Mouse (Mus musculus): ENCODE measurements around the gene Tspo2. TPM values are rescaled to one million over a fixed set of nuclear protein-coding genes. Genes with fewer than 3 reads are reported as not detected.

The Tspo2 gene
- polyA plus RNA-seq (2015; fragmentation: Nextera tagmentation; extraction: Ambion mirVana): 4.5 and 4.7 TPM in 2 replicates

GRCm38 (mm10) chr17:48451353-48451675 is at the start of gene Tspo2:
Gene Tspo2, minus strand, starts transcription at chr17:48451522.
- Histone ChIP-seq H3K4me3 (ENCODE audit: low read length) (no peak within 1 kb of the TSS), H3K27ac (ENCODE audit: low read length) (peak within 1 kb of the TSS; percentile 51), H3K27me3 (replicated peaks; ENCODE audit: control insufficient read depth, insufficient read depth, low read length) (no peaks in the 10 kb centered on the region), H3K36me3 (ENCODE audit: control insufficient read depth, insufficient read depth, low read length) (no peaks in the 10 kb centered on the region), H3K9me3 (ENCODE audit: control insufficient read depth, low read length) (no peaks in the 10 kb centered on the region), H3K4me2 (ENCODE audit: low read depth, low read length) (no peak within 1 kb of the TSS), H3K9ac (ENCODE audit: low read depth, low read length) (peak within 1 kb of the TSS; percentile 29; the same call in 1 of the 2 replicates), H3K4me1 (ENCODE audit: control insufficient read depth, insufficient read depth, low read length) (peaks cover 13% of the 10 kb centered on the region)
- 55% methylated on average over 7 of the region's 7 CpGs for WGBS
- no peak for ATAC-seq

GRCm38 (mm10) chr17:48500846-48501445 is 49.6 kb upstream of the Tspo2 start:
- H3K27ac ChIP-seq (ENCODE audit: low read length): no peak overlapping the region
- ATAC-seq: peak; percentile 84
- WGBS: 72% methylated on average over 7 of the region's 7 CpGs

GRCm38 (mm10) chr17:48497986-48498385 is 46.7 kb upstream of the Tspo2 start:
- Histone ChIP-seq H3K27me3 (replicated peaks; ENCODE audit: control insufficient read depth, insufficient read depth, low read length) (no peaks in the 10 kb centered on the region), H3K4me2 (ENCODE audit: low read depth, low read length) (no peak overlapping the region), H3K4me1 (ENCODE audit: control insufficient read depth, insufficient read depth, low read length) (0 out of 2 replicates have a peak, but pooled peaks cover 5% of the 10 kb centered on the region), H3K9ac (ENCODE audit: low read depth, low read length) (no peak overlapping the region), H3K4me3 (ENCODE audit: low read length) (no peak overlapping the region), H3K27ac (ENCODE audit: low read length) (no peak overlapping the region), H3K9me3 (ENCODE audit: control insufficient read depth, low read length) (no peaks in the 10 kb centered on the region), H3K36me3 (ENCODE audit: control insufficient read depth, insufficient read depth, low read length) (no peaks in the 10 kb centered on the region)
- no peak for ATAC-seq
- WGBS: 58% methylated on average over 3 of the region's 3 CpGs

More at GRCm38 (mm10) chr17:48500846-48501445, 49.6 kb upstream of the Tspo2 start:
- H3K9me3 ChIP-seq (ENCODE audit: control insufficient read depth, low read length): no peaks in the 10 kb centered on the region
- no peaks in the 10 kb centered on the region for H3K27me3 ChIP-seq (replicated peaks; ENCODE audit: control insufficient read depth, insufficient read depth, low read length)
- H3K36me3 ChIP-seq (ENCODE audit: control insufficient read depth, insufficient read depth, low read length): no peaks in the 10 kb centered on the region
- no peak overlapping the region for H3K4me3 ChIP-seq (ENCODE audit: low read length)
- H3K9ac ChIP-seq (ENCODE audit: low read depth, low read length): no peak overlapping the region
- no peak overlapping the region for H3K4me2 ChIP-seq (ENCODE audit: low read depth, low read length)
- H3K4me1 ChIP-seq (ENCODE audit: control insufficient read depth, insufficient read depth, low read length): 0 out of 2 replicates have a peak, but pooled peaks cover 5% of the 10 kb centered on the region

- 59% methylated on average over 8 of the region's 8 CpGs for WGBS
- H3K36me3 ChIP-seq (ENCODE audit: control insufficient read depth, insufficient read depth, low read length): no peaks in the 10 kb centered on the region
- no peaks in the 10 kb centered on the region for H3K27me3 ChIP-seq (replicated peaks; ENCODE audit: control insufficient read depth, insufficient read depth, low read length)
- no peak overlapping the region for H3K27ac ChIP-seq (ENCODE audit: low read length)
- H3K4me2 ChIP-seq (ENCODE audit: low read depth, low read length): no peak overlapping the region
- H3K4me3 ChIP-seq (ENCODE audit: low read length): no peak overlapping the region
- peak; percentile 32 for ATAC-seq
- H3K4me1 ChIP-seq (ENCODE audit: control insufficient read depth, insufficient read depth, low read length): peaks cover 6% of the 10 kb centered on the region; the same call in 1 of the 2 replicates
- no peak overlapping the region for H3K9ac ChIP-seq (ENCODE audit: low read depth, low read length)
- H3K9me3 ChIP-seq (ENCODE audit: control insufficient read depth, low read length): no peaks in the 10 kb centered on the region
These were observed 42.7 kb upstream of the Tspo2 start for GRCm38 (mm10) chr17:48493986-48494385.

GRCm38 (mm10) chr17:48493582-48493981 is 42.3 kb upstream of the Tspo2 start:
- Histone ChIP-seq H3K36me3 (ENCODE audit: control insufficient read depth, insufficient read depth, low read length) (no peaks in the 10 kb centered on the region), H3K4me2 (ENCODE audit: low read depth, low read length) (no peak overlapping the region), H3K9ac (ENCODE audit: low read depth, low read length) (no peak overlapping the region), H3K27ac (ENCODE audit: low read length) (no peak overlapping the region), H3K4me3 (ENCODE audit: low read length) (no peak overlapping the region), H3K4me1 (ENCODE audit: control insufficient read depth, insufficient read depth, low read length) (peaks cover 6% of the 10 kb centered on the region; the same call in 1 of the 2 replicates), H3K27me3 (replicated peaks; ENCODE audit: control insufficient read depth, insufficient read depth, low read length) (no peaks in the 10 kb centered on the region), H3K9me3 (ENCODE audit: control insufficient read depth, low read length) (no peaks in the 10 kb centered on the region)
- peak; percentile 85 for ATAC-seq
- 42% methylated on average over 7 of the region's 7 CpGs for WGBS

GRCm38 (mm10) chr17:48492621-48493020 is 41.3 kb upstream of the Tspo2 start:
- H3K9ac ChIP-seq (ENCODE audit: low read depth, low read length): no peak overlapping the region
- WGBS: 87% methylated on average over 8 of the region's 8 CpGs
- no peak for ATAC-seq
- no peak overlapping the region for H3K27ac ChIP-seq (ENCODE audit: low read length)
- H3K4me3 ChIP-seq (ENCODE audit: low read length): no peak overlapping the region
- H3K27me3 ChIP-seq (replicated peaks; ENCODE audit: control insufficient read depth, insufficient read depth, low read length): no peaks in the 10 kb centered on the region
- no peaks in the 10 kb centered on the region for H3K9me3 ChIP-seq (ENCODE audit: control insufficient read depth, low read length)
- peaks cover 3% of the 10 kb centered on the region; the same call in 1 of the 2 replicates for H3K4me1 ChIP-seq (ENCODE audit: control insufficient read depth, insufficient read depth, low read length)
- no peak overlapping the region for H3K4me2 ChIP-seq (ENCODE audit: low read depth, low read length)
- no peaks in the 10 kb centered on the region for H3K36me3 ChIP-seq (ENCODE audit: control insufficient read depth, insufficient read depth, low read length)

- no peak overlapping the region for H3K27ac ChIP-seq (ENCODE audit: low read length)
These were observed 38.1 kb upstream of the Tspo2 start for GRCm38 (mm10) chr17:48489466-48489865.

GRCm38 (mm10) chr17:48484191-48484590 is 32.9 kb upstream of the Tspo2 start:
- H3K9ac ChIP-seq (ENCODE audit: low read depth, low read length): no peak overlapping the region
- no peak overlapping the region for H3K4me2 ChIP-seq (ENCODE audit: low read depth, low read length)
- no peaks in the 10 kb centered on the region for H3K9me3 ChIP-seq (ENCODE audit: control insufficient read depth, low read length)
- no peak overlapping the region for H3K27ac ChIP-seq (ENCODE audit: low read length)
- WGBS: 87% methylated on average over 5 of the region's 5 CpGs
- no peak overlapping the region for H3K4me3 ChIP-seq (ENCODE audit: low read length)
- ATAC-seq: peak; percentile 9; the same call in 1 of the 2 replicates
- no peaks in the 10 kb centered on the region for H3K36me3 ChIP-seq (ENCODE audit: control insufficient read depth, insufficient read depth, low read length)
- no peaks in the 10 kb centered on the region for H3K27me3 ChIP-seq (replicated peaks; ENCODE audit: control insufficient read depth, insufficient read depth, low read length)
- H3K4me1 ChIP-seq (ENCODE audit: control insufficient read depth, insufficient read depth, low read length): no peaks in the 10 kb centered on the region

More at GRCm38 (mm10) chr17:48489466-48489865, 38.1 kb upstream of the Tspo2 start:
- H3K27me3 ChIP-seq (replicated peaks; ENCODE audit: control insufficient read depth, insufficient read depth, low read length): no peaks in the 10 kb centered on the region
- H3K4me2 ChIP-seq (ENCODE audit: low read depth, low read length): no peak overlapping the region
- H3K4me3 ChIP-seq (ENCODE audit: low read length): no peak overlapping the region
- 93% methylated on average over 3 of the region's 3 CpGs for WGBS
- ATAC-seq: no peak
- H3K4me1 ChIP-seq (ENCODE audit: control insufficient read depth, insufficient read depth, low read length): peaks cover 3% of the 10 kb centered on the region; the same call in 1 of the 2 replicates
- no peak overlapping the region for H3K9ac ChIP-seq (ENCODE audit: low read depth, low read length)
- no peaks in the 10 kb centered on the region for H3K36me3 ChIP-seq (ENCODE audit: control insufficient read depth, insufficient read depth, low read length)
- no peaks in the 10 kb centered on the region for H3K9me3 ChIP-seq (ENCODE audit: control insufficient read depth, low read length)

- no peaks in the 10 kb centered on the region for H3K9me3 ChIP-seq (ENCODE audit: control insufficient read depth, low read length)
- 80% methylated on average over 5 of the region's 5 CpGs for WGBS
- no peak overlapping the region for H3K27ac ChIP-seq (ENCODE audit: low read length)
- H3K4me1 ChIP-seq (ENCODE audit: control insufficient read depth, insufficient read depth, low read length): no peaks in the 10 kb centered on the region
- no peak overlapping the region for H3K4me2 ChIP-seq (ENCODE audit: low read depth, low read length)
- H3K27me3 ChIP-seq (replicated peaks; ENCODE audit: control insufficient read depth, insufficient read depth, low read length): no peaks in the 10 kb centered on the region
- H3K4me3 ChIP-seq (ENCODE audit: low read length): no peak overlapping the region
- H3K36me3 ChIP-seq (ENCODE audit: control insufficient read depth, insufficient read depth, low read length): no peaks in the 10 kb centered on the region
- no peak overlapping the region for H3K9ac ChIP-seq (ENCODE audit: low read depth, low read length)
- ATAC-seq: peak; percentile 44; the same call in 1 of the 2 replicates
These were observed 32.4 kb upstream of the Tspo2 start for GRCm38 (mm10) chr17:48483764-48484163.

GRCm38 (mm10) chr17:48479952-48480351 is 28.6 kb upstream of the Tspo2 start:
- H3K4me2 ChIP-seq (ENCODE audit: low read depth, low read length): no peak overlapping the region
- no peaks in the 10 kb centered on the region for H3K36me3 ChIP-seq (ENCODE audit: control insufficient read depth, insufficient read depth, low read length)
- ATAC-seq: no peak

More at GRCm38 (mm10) chr17:48479952-48480351, 28.6 kb upstream of the Tspo2 start:
- Histone ChIP-seq H3K4me1 (ENCODE audit: control insufficient read depth, insufficient read depth, low read length) (no peaks in the 10 kb centered on the region), H3K9me3 (ENCODE audit: control insufficient read depth, low read length) (no peaks in the 10 kb centered on the region), H3K9ac (ENCODE audit: low read depth, low read length) (no peak overlapping the region), H3K27me3 (replicated peaks; ENCODE audit: control insufficient read depth, insufficient read depth, low read length) (no peaks in the 10 kb centered on the region), H3K27ac (ENCODE audit: low read length) (no peak overlapping the region), H3K4me3 (ENCODE audit: low read length) (no peak overlapping the region)
- WGBS: 84% methylated on average over 10 of the region's 10 CpGs
